Mouse (Mus musculus): Measurements from ENCODE around the gene Akap6. TPM values are rescaled to one million over a fixed set of nuclear protein-coding genes. Genes with fewer than 3 reads are reported as not detected.

Akap6 gene
- total and polyA plus RNA-seq, 2 experiments from 2014 or later, result 18.2 to 69.3 TPM

- no peak for TF ChIP-seq CTCF (IDR thresholded peaks at IDR 0.05)
- no peaks in the 10 kb centered on the region for H3K27me3 ChIP-seq (ENCODE audit: insufficient read depth, low read length)
- no peak overlapping the region for H3K4me2 ChIP-seq (ENCODE audit: low read depth, low read length, poor library complexity, severe bottlenecking)
- no peak overlapping the region for H3K4me3 ChIP-seq (ENCODE audit: low read depth, low read length)
- 12% methylated on average over 7 of the region's 7 CpGs for WGBS
- ATAC-seq (ENCODE audit: low FRiP score) (no peak), DNase-seq (ENCODE audit: low spot score) (peak; percentile 61)
- peaks cover 20% of the 10 kb centered on the region; the same call in 1 of the 2 replicates for H3K4me1 ChIP-seq (ENCODE audit: insufficient read depth, low read length)
- peak overlapping the region; percentile 38; the same call in 1 of the 2 replicates for H3K27ac ChIP-seq (ENCODE audit: low read depth, low read length)
- H3K9me3 ChIP-seq (ENCODE audit: low read length), result no peaks in the 10 kb centered on the region
- H3K36me3 ChIP-seq (ENCODE audit: insufficient read depth, low read length), result no peaks in the 10 kb centered on the region
- no peak overlapping the region for H3K9ac ChIP-seq (replicated peaks; ENCODE audit: low read length, poor library complexity, severe bottlenecking)
Observed at GRCm38 (mm10) chr12:53061466-53062124, 362.4 kb downstream of the Akap6 start.

DNA sequence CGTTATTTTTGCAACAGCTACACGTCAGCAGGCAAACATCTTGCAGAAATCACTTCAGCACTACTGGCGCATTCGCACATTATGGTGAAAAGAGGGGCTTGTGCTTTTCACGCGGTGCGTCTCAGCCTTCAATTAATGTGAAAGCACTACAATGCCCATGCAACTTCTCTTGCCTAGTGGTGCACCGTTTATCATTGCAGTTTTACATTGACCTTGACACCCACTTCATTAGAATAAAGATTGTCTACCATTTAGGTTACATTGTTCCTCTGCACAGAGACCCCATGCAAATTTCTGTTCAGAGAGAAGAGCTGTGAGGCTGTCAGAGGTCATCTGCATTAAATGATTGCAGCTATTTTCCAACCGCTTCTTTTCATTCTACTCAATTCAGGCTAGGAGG, 363.8 kb downstream of the Akap6 start:
- H3K36me3 ChIP-seq (ENCODE audit: insufficient read depth, low read length), result no peaks in the 10 kb centered on the region
- 24% methylated on average over 9 of the region's 9 CpGs for WGBS
- ATAC-seq (ENCODE audit: low FRiP score), result no peak
- H3K4me1 ChIP-seq (ENCODE audit: insufficient read depth, low read length), result peaks cover 20% of the 10 kb centered on the region; the same call in 1 of the 2 replicates
- H3K4me2 ChIP-seq (ENCODE audit: low read depth, low read length, poor library complexity, severe bottlenecking), result no peak overlapping the region
- no peaks in the 10 kb centered on the region for H3K27me3 ChIP-seq (ENCODE audit: insufficient read depth, low read length)
- H3K9ac ChIP-seq (replicated peaks; ENCODE audit: low read length, poor library complexity, severe bottlenecking), result no peak overlapping the region
- no peak for DNase-seq (ENCODE audit: low spot score)
- no peak overlapping the region for H3K4me3 ChIP-seq (ENCODE audit: low read depth, low read length)
- H3K27ac ChIP-seq (ENCODE audit: low read depth, low read length), result no peak overlapping the region
- TF ChIP-seq CTCF (IDR thresholded peaks at IDR 0.05), result no peak
- no peaks in the 10 kb centered on the region for H3K9me3 ChIP-seq (ENCODE audit: low read length)

GRCm38 (mm10) chr12:53064241-53064760, 365.1 kb downstream of the Akap6 start:
- Histone ChIP-seq H3K27ac (ENCODE audit: low read depth, low read length) (0 out of 2 replicates have a peak overlapping the region, but pooled peaks have one; percentile 18), H3K9ac (replicated peaks; ENCODE audit: low read length, poor library complexity, severe bottlenecking) (no peak overlapping the region), H3K4me2 (ENCODE audit: low read depth, low read length, poor library complexity, severe bottlenecking) (no peak overlapping the region), H3K27me3 (ENCODE audit: insufficient read depth, low read length) (no peaks in the 10 kb centered on the region), H3K36me3 (ENCODE audit: insufficient read depth, low read length) (no peaks in the 10 kb centered on the region), H3K4me1 (ENCODE audit: insufficient read depth, low read length) (peaks cover 20% of the 10 kb centered on the region; the same call in 1 of the 2 replicates), H3K9me3 (ENCODE audit: low read length) (no peaks in the 10 kb centered on the region), H3K4me3 (ENCODE audit: low read depth, low read length) (no peak overlapping the region)
- ATAC-seq (ENCODE audit: low FRiP score) (peak; percentile 52), DNase-seq (ENCODE audit: low spot score) (peak; percentile 57)
- WGBS, result 37% methylated on average over 4 of the region's 4 CpGs
- no peak for TF ChIP-seq CTCF (IDR thresholded peaks at IDR 0.05)

DNA sequence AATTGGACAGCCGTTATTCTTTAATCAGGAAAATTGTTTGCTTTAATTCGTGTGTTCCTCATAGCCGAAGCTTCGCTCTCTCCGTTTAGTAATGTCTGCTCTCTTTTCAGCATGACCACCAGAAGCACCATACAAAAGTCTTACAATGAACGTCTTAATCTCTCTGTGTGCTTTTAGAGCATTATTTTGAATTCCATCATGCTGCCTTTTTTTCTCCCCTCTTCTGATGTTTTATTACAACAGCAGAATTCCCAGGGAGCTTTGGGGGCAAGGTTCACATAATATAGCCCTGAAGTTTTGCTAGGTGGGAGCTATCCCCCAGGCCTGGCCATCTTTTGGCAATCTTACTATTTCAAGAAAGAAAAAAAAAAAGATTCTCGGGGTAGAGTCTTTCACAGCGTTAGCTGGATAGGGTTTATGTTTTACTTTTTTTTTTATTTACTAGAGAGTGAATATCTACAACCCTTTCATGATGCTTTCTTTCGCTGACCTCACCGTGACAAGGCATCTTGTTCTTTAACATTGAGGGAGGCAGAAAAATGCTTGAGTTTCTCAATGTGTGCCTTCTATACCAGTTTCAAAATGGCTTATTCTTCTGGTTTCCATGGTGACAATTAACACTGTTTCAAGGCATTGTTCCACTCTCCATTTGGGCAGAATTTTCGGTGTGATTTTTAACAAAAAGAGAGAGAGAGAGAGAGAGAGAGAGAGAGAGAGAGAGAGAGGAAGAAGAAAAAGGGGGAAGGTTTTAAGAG, 366.0 kb downstream of the Akap6 start:
- TF ChIP-seq CTCF (IDR thresholded peaks at IDR 0.05), result no peak

DNA sequence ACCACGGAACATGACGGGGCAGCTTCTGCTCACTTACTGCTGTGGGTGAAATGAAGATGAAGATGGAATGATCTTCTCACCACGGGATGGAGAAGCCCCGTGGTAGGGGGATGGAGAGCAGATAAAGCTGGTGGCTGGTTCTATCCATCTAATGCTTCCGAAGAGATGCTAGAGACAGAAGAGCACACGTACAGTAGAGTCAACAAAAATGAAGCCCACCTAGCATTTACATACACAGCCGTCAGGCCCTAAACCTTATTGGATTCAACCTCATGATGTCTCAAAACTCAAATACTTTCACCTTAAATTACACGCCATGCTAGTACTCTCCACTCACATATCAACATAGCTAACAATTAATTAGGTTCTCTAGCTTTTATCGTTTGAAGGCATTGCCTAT, 367.1 kb downstream of the Akap6 start:
- peaks cover 16% of the 10 kb centered on the region; the same call in 1 of the 2 replicates for H3K4me1 ChIP-seq (ENCODE audit: insufficient read depth, low read length)
- DNase-seq (ENCODE audit: low spot score), result no peak

More for the DNA sequence above, 366.0 kb downstream of the Akap6 start:
- H3K27me3 ChIP-seq (ENCODE audit: insufficient read depth, low read length), result no peaks in the 10 kb centered on the region
- WGBS, result 18% methylated on average over 11 of the region's 11 CpGs
- H3K27ac ChIP-seq (ENCODE audit: low read depth, low read length), result 0 out of 2 replicates have a peak overlapping the region, but pooled peaks have one; percentile 18
- H3K4me2 ChIP-seq (ENCODE audit: low read depth, low read length, poor library complexity, severe bottlenecking), result no peak overlapping the region
- no peak for ATAC-seq (ENCODE audit: low FRiP score)
- no peaks in the 10 kb centered on the region for H3K36me3 ChIP-seq (ENCODE audit: insufficient read depth, low read length)
- peaks cover 20% of the 10 kb centered on the region; the same call in 1 of the 2 replicates for H3K4me1 ChIP-seq (ENCODE audit: insufficient read depth, low read length)
- DNase-seq (ENCODE audit: low spot score), result no peak
- no peak overlapping the region for H3K4me3 ChIP-seq (ENCODE audit: low read depth, low read length)
- H3K9ac ChIP-seq (replicated peaks; ENCODE audit: low read length, poor library complexity, severe bottlenecking), result no peak overlapping the region
- no peaks in the 10 kb centered on the region for H3K9me3 ChIP-seq (ENCODE audit: low read length)

More for the DNA sequence above, 367.1 kb downstream of the Akap6 start:
- Histone ChIP-seq H3K36me3 (ENCODE audit: insufficient read depth, low read length) (no peaks in the 10 kb centered on the region), H3K9me3 (ENCODE audit: low read length) (no peaks in the 10 kb centered on the region), H3K27ac (ENCODE audit: low read depth, low read length) (no peak overlapping the region), H3K27me3 (ENCODE audit: insufficient read depth, low read length) (no peaks in the 10 kb centered on the region), H3K4me3 (ENCODE audit: low read depth, low read length) (no peak overlapping the region), H3K9ac (replicated peaks; ENCODE audit: low read length, poor library complexity, severe bottlenecking) (no peak overlapping the region), H3K4me2 (ENCODE audit: low read depth, low read length, poor library complexity, severe bottlenecking) (no peak overlapping the region)
- 61% methylated on average over 9 of the region's 9 CpGs for WGBS
- ATAC-seq (ENCODE audit: low FRiP score), result no peak
- no peak for TF ChIP-seq CTCF (IDR thresholded peaks at IDR 0.05)

Data from midbrain, postnatal 0 days (tissue).